Mouse (Mus musculus) spleen, adult 2 months (tissue): ENCODE results near the gene Optc.

Source experiments
- CTCF ChIP-seq: fragments of 200-500 bp; IDR thresholded peaks from 2 replicates; pipeline ENCODE4 v1.5.1; 2011; ENCODE audit warnings: mild to moderate bottlenecking, inconsistent platforms; ENCODE audit not compliant: insufficient read depth, insufficient read length, insufficient replicate concordance; ENCODE audit errors: extremely low read depth
- POLR2A ChIP-seq: fragments of 200-500 bp; IDR thresholded peaks from 2 replicates; pipeline ENCODE4 v1.6.1; 2011; ENCODE audit warnings: low read depth, low read length, inconsistent platforms

- TF ChIP-seq CTCF (no peak), POLR2A (no peak)
Measured at GRCm38 (mm10) chr1:133882283-133883217, 25.2 kb downstream of the Optc start.
